Mouse (Mus musculus): ENCODE measurements at regions not wholly inside any gene's neighbourhood (a gene's known extent, or its start where the extent isn't known, plus 50 kb on each side); places are given as distances from the start of the nearest gene placed in this dataset.

DNA sequence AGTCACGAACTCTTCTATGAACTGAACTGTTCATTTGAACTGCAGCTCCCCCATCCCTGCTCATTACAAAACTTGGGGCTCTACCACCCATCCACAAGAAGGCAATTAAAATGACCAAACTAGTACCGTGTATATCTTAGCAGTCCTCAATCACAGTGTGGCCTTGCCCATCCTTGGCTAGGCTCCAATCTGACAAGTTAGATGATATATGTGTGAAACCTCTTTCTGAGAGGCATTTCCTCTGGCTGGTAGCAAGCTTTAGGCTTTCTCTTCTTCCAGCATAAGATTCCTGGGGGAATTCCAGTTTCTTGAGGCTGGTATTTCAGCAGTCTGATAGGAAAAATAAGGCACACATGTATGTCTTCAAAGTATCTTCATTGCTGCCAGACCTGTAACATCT, 88.8 kb upstream of the Hnrnpa3 start:
- TF ChIP-seq CTCF (IDR thresholded peaks at IDR 0.05; ENCODE audit: insufficient read depth, low read length), result no peak
- TF ChIP-seq POLR2A (IDR thresholded peaks at IDR 0.05; ENCODE audit: borderline replicate concordance, extremely low read depth, low read depth, low read length), result no peak
